Mouse (Mus musculus) E14TG2a.4 (cell line): ENCODE measurements around the gene Gm28035.

ENCODE experiments used
- H3K27me3 ChIP-seq: 2 replicates; pipeline ENCODE4 v1.6.1; 2014; ENCODE audit warnings: low read length, control low read depth; ENCODE audit not compliant: insufficient read depth
- H3K36me3 ChIP-seq: 2 replicates; pipeline ENCODE4 v1.6.1; 2014; ENCODE audit warnings: low read length, control low read depth; ENCODE audit not compliant: insufficient read depth
- H3K4me1 ChIP-seq: replicated peaks from 2 replicates; pipeline ENCODE4 v1.6.1; 2014; ENCODE audit warnings: low read depth, low read length, control low read depth
- H3K4me3 ChIP-seq: replicated peaks from 2 replicates; pipeline ENCODE4 v1.5.1; 2014; ENCODE audit warnings: mild to moderate bottlenecking, low read length
- H3K9me3 ChIP-seq: 2 replicates; pipeline ENCODE4 v1.6.1; 2014; ENCODE audit warnings: low read length, control low read depth
- CTCF ChIP-seq: conservative IDR thresholded peaks from 2 replicates; pipeline ENCODE4 v1.5.1; 2014; ENCODE audit warnings: low read length
- NANOG ChIP-seq: IDR thresholded peaks from 2 replicates; pipeline ENCODE4 v1.6.1; 2014; ENCODE audit warnings: borderline replicate concordance, low read length, mixed read lengths
- POU5F1 ChIP-seq: IDR thresholded peaks from 2 replicates; pipeline ENCODE4 v1.6.1; 2014; ENCODE audit warnings: low read length, borderline replicate concordance

Gene Gm28035

GRCm38 (mm10) chr2:30243391-30243790, 3.0 kb downstream of the Gm28035 start:
- TF ChIP-seq CTCF (no peak), NANOG (no peak), POU5F1 (no peak)
- peaks cover 55% of the 10 kb centered on the region for H3K36me3 ChIP-seq
- no peaks in the 10 kb centered on the region for H3K27me3 ChIP-seq
- H3K4me3 ChIP-seq, result 0 out of 2 replicates have a peak overlapping the region, but pooled peaks have one; percentile 21
- no peaks in the 10 kb centered on the region for H3K9me3 ChIP-seq
- peaks cover 88% of the 10 kb centered on the region for H3K4me1 ChIP-seq

GRCm38 (mm10) chr2:30244595-30245178, 4.3 kb downstream of the Gm28035 start:
- H3K4me3 ChIP-seq, result no peak overlapping the region
- TF ChIP-seq CTCF (no peak), NANOG (no peak), POU5F1 (no peak)
- H3K27me3 ChIP-seq, result no peaks in the 10 kb centered on the region
- H3K9me3 ChIP-seq, result no peaks in the 10 kb centered on the region
- H3K36me3 ChIP-seq, result peaks cover 62% of the 10 kb centered on the region
- H3K4me1 ChIP-seq, result peaks cover 85% of the 10 kb centered on the region

- H3K4me3 ChIP-seq, result no peak overlapping the region
- TF ChIP-seq POU5F1, result no peak
- TF ChIP-seq NANOG, result no peak
- no peak for TF ChIP-seq CTCF
- no peaks in the 10 kb centered on the region for H3K27me3 ChIP-seq
- H3K36me3 ChIP-seq, result peaks cover 41% of the 10 kb centered on the region
- no peaks in the 10 kb centered on the region for H3K9me3 ChIP-seq
- peaks cover 85% of the 10 kb centered on the region for H3K4me1 ChIP-seq
Measured at GRCm38 (mm10) chr2:30247036-30247435, 6.7 kb downstream of the Gm28035 start.

GRCm38 (mm10) chr2:30247681-30248080, 7.3 kb downstream of the Gm28035 start:
- Histone ChIP-seq H3K27me3 (no peaks in the 10 kb centered on the region), H3K4me3 (no peak overlapping the region), H3K9me3 (no peaks in the 10 kb centered on the region), H3K36me3 (peaks cover 41% of the 10 kb centered on the region), H3K4me1 (peaks cover 85% of the 10 kb centered on the region)
- TF ChIP-seq NANOG (no peak), POU5F1 (no peak), CTCF (no peak)

GRCm38 (mm10) chr2:30249182-30249581, 8.8 kb downstream of the Gm28035 start:
- no peak for TF ChIP-seq NANOG
- Histone ChIP-seq H3K4me3 (no peak overlapping the region), H3K4me1 (peaks cover 85% of the 10 kb centered on the region), H3K36me3 (peaks cover 35% of the 10 kb centered on the region), H3K9me3 (no peaks in the 10 kb centered on the region), H3K27me3 (no peaks in the 10 kb centered on the region)

GRCm38 (mm10) chr2:30250166-30251128, 10.1 kb downstream of the Gm28035 start:
- no peaks in the 10 kb centered on the region for H3K27me3 ChIP-seq
- H3K4me1 ChIP-seq, result peaks cover 75% of the 10 kb centered on the region
- no peaks in the 10 kb centered on the region for H3K9me3 ChIP-seq
- TF ChIP-seq POU5F1 (no peak), NANOG (no peak), CTCF (no peak)
- peaks cover 36% of the 10 kb centered on the region for H3K36me3 ChIP-seq
- H3K4me3 ChIP-seq, result peak overlapping the region; percentile 39; the same call in 1 of the 2 replicates

DNA sequence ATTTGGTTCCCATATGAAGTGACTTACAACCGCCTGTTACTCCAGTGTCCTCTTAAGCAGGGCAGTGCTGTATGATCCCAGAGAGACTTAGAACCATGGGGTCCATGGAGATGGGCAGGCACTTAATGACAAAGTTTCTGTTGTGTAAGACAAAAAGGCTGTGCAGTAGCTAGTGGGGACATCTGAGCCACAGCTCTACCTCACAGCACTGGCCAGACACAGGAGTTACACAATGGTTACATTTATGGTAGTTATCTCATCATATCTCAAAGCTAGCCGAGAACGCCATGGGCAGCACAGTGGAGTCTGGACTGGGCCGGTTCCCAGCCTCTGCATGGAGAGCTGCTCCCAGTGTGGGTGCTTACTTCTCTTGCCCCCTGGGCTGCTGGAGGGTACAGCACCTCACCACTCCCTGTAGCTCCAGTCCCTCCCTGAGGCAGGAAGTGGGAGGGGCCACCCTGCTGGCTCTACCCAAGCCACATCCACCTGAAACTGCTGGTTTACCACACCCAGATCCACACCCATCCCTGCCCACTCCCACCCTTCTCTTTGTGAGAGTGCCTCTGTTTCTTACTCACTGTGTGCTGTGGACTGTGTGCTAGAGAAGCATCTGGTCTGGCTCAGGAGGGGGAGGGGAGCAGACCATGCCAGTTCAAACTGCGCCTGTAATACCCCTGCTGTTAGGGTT, 11.2 kb downstream of the Gm28035 start:
- Histone ChIP-seq H3K4me3 (peak overlapping the region; percentile 39; the same call in 1 of the 2 replicates), H3K4me1 (peaks cover 78% of the 10 kb centered on the region), H3K9me3 (no peaks in the 10 kb centered on the region), H3K27me3 (no peaks in the 10 kb centered on the region), H3K36me3 (peaks cover 45% of the 10 kb centered on the region)
- no peak for TF ChIP-seq NANOG

GRCm38 (mm10) chr2:30252521-30252920, 12.2 kb downstream of the Gm28035 start:
- peaks cover 81% of the 10 kb centered on the region for H3K4me1 ChIP-seq
- TF ChIP-seq NANOG (no peak), POU5F1 (no peak), CTCF (no peak)
- H3K36me3 ChIP-seq, result peaks cover 55% of the 10 kb centered on the region

More at GRCm38 (mm10) chr2:30252521-30252920, 12.2 kb downstream of the Gm28035 start:
- Histone ChIP-seq H3K27me3 (no peaks in the 10 kb centered on the region), H3K4me3 (peak overlapping the region; percentile 45), H3K9me3 (no peaks in the 10 kb centered on the region)
